Mouse (Mus musculus) NIH3T3 (cell line): ENCODE data around the gene Akt1s1.
"Not testable (repeated sequence)": the region's sequence is repeated elsewhere in the genome, so short reads cannot be mapped to it uniquely, and the experiment has no call there.

Experiments used
- DNase-seq: peaks from one replicate; pipeline ENCODE4 v3.0.0-alpha.2; 2012; ENCODE audit warnings: low read depth

Gene Akt1s1

GRCm38 (mm10) chr7:44869697-44870528 lies 21.1 kb downstream of the Akt1s1 start, which contains the start of gene Ptov1:
TSS of gene Ptov1 (minus strand) at chr7:44869788.
- DNase-seq, result peak; percentile 97

GRCm38 (mm10) chr7:44870614-44871013 lies 21.8 kb downstream of the Akt1s1 start:
- DNase-seq, result no peak

DNA sequence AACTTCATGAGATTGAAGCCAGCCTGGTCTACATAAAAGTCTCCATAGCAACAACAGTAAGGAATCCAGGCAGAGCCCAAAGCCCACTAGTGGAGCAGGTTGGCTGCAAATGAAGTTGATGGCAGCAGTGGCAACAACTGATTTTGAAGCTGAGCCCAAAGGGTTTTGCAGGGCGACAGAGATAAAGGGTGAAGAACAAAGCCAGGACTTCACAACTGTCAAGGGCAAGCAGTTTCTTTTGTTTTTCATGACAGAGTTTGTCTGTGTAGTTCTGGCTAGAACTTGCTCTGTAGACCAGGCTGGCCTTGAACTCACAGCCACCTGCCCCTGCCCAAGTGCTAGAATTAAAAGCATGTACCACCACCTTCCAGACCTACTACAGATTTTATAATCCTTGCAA lies 22.4 kb downstream of the Akt1s1 start:
- no peak for DNase-seq

- not testable (repeated sequence) for DNase-seq
Observed at GRCm38 (mm10) chr7:44871774-44872173, 23.0 kb downstream of the Akt1s1 start.

GRCm38 (mm10) chr7:44877833-44878232 lies 29.0 kb downstream of the Akt1s1 start:
- no peak for DNase-seq

DNA sequence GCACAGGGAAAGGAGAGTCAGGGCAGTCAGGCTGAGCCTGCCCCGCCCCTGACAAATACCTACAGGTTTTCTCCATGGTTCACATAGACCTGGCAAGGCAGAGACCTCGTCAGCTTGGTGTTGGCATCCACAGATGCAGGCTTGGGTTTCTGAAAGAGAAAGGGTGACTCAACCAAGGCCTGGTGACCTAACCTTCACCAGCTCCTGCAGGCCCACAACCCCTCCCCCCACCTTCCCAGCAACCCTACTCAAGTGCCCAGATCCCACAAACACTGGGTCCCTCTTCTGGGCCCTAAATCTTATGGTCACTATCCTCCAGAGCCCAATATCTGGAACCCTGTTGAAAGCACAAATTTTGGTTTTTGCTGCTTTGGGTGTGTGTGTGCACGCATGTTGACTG lies 34.2 kb downstream of the Akt1s1 start:
- no peak for DNase-seq

GRCm38 (mm10) chr7:44884637-44885036 lies 35.8 kb downstream of the Akt1s1 start:
- no peak for DNase-seq

GRCm38 (mm10) chr7:44886964-44887363 lies 38.2 kb downstream of the Akt1s1 start:
- DNase-seq, result no peak

- peak; percentile 80 for DNase-seq
Observed at GRCm38 (mm10) chr7:44888256-44889105, 39.7 kb downstream of the Akt1s1 start.

- no peak for DNase-seq
Observed at GRCm38 (mm10) chr7:44890180-44890579, 41.4 kb downstream of the Akt1s1 start.

GRCm38 (mm10) chr7:44890737-44891136 lies 41.9 kb downstream of the Akt1s1 start:
- no peak for DNase-seq

GRCm38 (mm10) chr7:44891611-44892010 lies 42.8 kb downstream of the Akt1s1 start:
- DNase-seq, result no peak

DNA sequence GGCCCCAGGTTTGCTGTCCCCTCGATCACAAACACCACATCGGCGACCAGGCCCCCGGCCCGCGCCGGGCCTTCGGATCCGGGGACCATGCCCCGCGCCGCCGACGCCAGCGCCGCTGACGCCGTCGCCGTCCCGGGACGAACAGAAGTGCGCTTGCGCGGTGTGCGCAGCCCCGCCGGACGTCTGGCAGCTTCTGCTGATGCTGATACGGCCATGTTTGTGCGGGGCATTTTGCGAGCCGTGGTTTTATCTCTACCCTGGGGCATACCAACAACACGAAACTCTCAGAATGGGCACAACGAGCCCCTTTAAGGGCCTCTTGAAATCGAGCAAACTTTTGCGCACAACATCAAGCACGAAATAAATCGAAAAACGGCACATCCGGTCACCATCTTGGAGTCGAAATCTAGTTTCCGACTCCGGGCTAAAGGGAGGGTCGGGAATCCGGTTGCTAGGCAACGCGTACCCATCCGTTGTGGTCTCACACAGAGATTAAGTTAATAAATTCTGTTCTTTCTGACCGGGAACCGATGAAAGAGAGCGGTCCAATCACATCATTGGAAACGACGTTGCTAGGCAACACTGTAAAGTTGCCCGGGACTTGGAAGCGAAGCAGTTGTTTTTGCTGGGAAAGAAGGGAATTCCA lies 43.6 kb downstream of the Akt1s1 start, which contains the start of gene Med25:
Med25 (minus strand) TSS at position 437 of the 646 bp plus-strand sequence.
- peak; percentile 98 for DNase-seq

GRCm38 (mm10) chr7:44893197-44893596 lies 44.4 kb downstream of the Akt1s1 start:
- DNase-seq, result peak; percentile 82

- DNase-seq, result no peak
Observed at GRCm38 (mm10) chr7:44894175-44894574, 45.4 kb downstream of the Akt1s1 start.

- DNase-seq, result no peak
Observed at GRCm38 (mm10) chr7:44895206-44895592, 46.4 kb downstream of the Akt1s1 start.

GRCm38 (mm10) chr7:44895593-44896434 lies 47.0 kb downstream of the Akt1s1 start, which contains the start of gene Fuz:
TSS of gene Fuz (plus strand) at chr7:44896079.
- DNase-seq, result peak; percentile 96

- peak; percentile 25 for DNase-seq
Observed at GRCm38 (mm10) chr7:44896499-44896898, 47.7 kb downstream of the Akt1s1 start.

DNA sequence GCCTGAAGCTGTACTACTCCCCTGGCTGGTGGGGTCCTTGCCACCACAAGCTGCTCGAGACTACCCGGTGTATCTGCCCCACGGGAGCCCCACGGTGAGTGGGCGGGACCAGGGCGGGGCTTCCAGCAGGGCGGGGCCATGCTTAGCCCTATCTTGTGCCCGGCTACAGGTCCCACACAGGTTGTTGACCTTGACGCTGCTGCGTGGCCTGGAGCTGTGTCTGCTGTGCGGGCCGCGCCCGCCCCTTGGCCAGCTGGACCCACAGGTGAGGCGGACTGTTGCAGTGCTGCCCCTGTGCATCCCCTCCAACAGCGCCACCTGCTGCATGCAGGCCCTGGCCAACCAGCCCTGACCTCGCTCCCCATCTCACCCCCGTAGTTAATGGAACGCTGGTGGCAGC lies 49.8 kb downstream of the Akt1s1 start:
- DNase-seq, result peak; percentile 28

DNA sequence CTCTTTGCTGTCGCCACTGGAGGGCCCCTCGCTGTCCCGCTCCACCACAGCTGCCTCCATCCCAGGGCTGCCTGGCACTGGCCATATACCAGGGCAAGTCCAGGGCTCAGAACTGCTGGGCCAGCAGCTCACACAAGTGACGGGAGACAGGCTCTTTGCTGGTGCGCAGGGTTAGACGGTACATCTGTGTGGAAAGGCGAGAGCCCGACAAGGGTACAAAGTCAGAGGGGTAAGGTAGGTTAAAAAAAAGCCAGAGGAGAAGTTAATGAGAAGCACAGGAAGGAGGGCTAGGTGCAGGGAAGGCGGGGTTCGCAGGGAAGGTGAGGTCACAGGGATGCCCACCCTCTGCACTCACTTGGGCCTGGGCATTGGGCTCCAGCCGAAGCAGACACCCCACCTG lies 51.8 kb downstream of the Akt1s1 start:
- DNase-seq, result no peak

DNA sequence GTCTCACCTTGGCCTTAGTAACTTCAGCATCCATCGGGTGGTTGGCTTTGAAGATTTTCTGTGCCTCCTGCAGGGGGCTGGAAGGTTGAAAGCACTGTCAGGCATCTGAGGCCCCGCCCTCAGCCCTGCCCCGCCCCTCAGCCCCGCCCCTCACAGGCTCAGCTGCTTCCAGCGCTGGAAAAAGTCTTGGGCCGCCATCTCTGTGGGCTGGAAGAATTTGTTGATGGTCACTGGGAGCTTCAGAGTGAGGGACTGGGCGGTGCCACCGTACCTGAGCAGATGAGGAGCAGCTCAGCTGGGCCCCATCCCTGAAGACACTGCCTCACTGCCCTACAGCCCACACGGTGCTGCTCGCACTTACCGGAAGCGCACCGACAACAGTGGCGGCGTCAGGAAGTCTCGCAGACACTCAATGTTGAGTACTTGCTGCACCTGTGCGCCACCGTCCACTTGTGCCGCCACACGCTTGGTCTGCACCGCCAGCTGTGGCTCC lies 52.5 kb downstream of the Akt1s1 start:
- peak; percentile 62 for DNase-seq
